Mouse (Mus musculus) small intestine, adult 10 weeks (tissue): ENCODE measurements around the gene Ndufb10. TPM values are rescaled to one million over a fixed set of nuclear protein-coding genes. Genes with fewer than 3 reads are reported as not detected.

Source experiments
- polyA plus RNA-seq: library from polyadenylated mRNA; stranded (reverse); fragments of 350-450 nt; fragmentation: Illumina TruSeq; extraction: RNeasy Lipid Tissue Mini Kit (QIAGEN cat#74804); gene quantifications from one replicate; pipeline ENCODE4 v1.2.3, GENCODE M21; 2014; ENCODE audit warnings: low replicate concordance

Ndufb10 gene
- polyA plus RNA-seq, result 66.2 TPM

DNA sequence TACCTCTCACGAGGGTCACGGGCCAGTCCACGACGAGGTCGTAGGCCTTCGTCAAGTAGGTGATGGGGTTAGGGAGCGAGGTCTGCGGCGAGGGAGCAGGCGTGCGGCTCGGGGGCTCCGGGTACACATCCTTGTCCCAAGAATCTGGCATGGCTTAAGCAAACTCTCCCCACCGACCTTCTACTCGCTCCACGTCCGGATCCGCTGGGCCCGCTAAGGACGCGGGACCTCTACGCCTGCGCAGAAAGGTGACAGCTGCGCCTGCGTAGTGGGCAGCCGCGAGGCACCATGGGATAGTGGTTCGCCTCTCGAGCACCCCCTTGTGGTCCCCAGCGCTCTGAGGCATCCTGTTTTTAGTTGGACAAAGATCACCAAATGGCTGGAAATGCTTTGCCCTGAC is at the start of gene Ndufb10:
Gene Ndufb10, minus strand, starts transcription at position 295 of the 400 bp plus-strand sequence.

DNA sequence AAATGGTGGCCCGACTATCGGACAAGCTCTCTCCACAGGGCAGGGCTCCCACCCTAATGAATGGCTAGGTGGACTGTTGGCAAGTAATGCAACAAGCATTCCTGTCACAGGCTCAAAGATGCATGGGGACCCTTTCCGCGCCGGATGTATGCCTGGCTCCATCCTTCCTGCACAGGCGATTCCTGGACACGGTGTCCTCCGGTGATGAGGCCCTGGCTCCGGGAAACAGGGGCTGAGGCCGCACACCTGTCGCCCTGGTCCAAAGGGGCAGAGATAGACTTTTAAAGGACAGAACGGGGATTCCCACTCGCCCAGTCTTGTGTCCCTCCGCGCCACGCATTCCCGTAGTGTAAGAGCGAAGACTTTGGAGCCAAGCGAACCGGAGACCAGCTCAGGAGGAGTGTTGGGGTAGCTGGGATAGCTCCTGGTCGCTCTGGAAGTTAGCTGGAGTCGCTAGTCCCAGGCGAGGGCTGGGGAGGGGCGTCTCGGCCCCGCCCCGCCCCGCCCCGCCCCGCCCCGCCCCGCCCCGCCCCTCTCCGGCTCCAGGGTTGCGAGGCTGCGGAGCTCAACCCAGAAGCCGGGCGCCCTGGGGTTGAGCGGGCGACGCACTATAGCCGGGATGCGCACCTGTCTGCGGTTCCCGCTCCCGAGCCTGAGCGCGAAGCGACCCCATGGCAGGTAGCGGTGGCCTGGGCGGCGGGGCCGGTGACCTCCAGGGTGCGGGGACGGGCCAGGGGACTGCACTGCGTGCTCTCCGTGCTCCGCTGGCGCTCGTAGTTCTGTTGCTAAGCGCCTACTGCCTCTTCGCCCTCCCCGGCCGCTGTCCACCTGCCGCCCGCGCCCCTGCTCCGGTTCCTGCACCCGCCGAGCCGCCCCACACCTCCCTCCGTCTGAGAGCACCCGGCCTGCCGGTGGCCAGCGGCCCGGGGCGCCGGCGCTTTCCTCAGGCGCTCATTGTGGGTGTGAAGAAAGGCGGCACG is 28.4 kb upstream of the Ndufb10 start, which contains the start of gene Hs3st6:
Gene Hs3st6, plus strand, starts transcription at position 574 of the 980 bp plus-strand sequence.

DNA sequence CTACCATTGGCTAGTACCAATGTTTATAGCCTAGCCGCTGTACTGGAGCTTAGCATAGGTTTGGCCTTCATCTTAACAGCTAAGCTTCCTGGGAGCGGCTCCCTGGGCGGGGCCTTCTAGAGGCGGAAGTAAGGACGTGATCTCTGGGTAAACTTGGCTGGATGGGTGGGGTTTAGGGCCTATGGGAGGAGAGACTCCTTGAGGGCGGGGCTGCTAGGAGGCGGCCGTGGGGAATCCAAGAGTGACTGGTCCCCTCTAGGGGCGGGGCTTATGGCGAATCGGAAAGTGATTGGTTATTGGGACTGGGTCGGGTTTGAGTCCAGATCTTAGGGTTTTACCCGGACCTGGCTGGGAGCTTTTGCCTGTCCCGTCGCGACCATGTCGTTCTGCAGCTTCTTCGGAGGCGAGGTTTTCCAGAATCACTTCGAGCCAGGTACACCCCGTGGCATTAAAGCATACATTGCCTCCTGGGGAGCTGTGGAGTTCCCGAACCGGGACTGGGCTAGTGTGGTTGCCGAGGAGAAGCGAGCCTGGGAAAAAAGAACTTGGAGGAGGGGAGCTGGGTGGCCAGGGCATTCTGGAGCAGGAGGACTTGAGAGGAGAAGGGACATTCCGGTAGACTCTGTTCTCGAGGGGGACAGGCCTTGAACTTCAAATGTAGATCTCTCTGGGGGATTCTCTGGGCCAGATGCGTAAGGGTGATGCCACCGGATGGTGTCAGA is 12.2 kb upstream of the Ndufb10 start, which contains the start of gene Msrb1:
Gene Msrb1, plus strand, starts transcription at position 313 of the 722 bp plus-strand sequence.

DNA sequence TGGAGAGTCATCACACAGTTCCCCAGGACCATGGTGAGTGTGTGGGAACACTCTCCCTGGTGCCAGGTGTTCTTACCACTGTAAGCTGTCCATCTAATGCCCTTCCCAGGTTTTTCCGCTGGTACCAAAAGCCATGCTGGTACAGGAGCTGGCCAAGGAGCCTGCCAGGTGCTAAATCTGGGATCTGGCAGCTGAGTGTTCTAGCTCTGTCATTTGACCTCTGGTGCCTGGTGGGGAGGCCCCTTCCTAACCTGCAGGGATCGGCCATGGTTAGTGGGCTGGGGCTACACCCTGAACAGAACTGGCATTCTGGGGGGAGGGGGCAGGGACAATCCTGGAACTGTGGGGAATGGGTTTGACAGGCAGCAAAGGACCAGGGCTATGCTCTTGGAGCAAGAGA is 3.3 kb upstream of the Ndufb10 start, which contains the start of gene Rpl3l:
Gene Rpl3l, plus strand, starts transcription at position 203 of the 400 bp plus-strand sequence.

DNA sequence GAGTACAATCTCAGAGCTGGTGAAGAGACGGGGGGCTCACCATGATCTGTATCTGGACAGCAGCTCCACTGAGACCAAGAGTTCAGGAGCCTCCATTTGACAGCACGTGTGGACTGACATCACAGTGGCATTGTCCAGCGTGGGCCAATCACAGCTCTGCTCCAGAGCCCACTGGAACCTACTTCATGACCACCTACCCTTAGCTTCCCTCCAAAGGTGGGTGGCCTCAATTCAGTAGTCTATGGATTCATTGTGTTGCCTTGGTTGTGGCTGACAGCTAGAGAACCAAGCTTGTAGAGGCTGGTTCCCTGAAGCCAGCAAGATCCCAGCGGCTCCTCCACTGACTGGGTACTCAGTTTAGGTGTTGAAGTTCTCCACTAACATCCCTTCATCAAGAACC is 6.3 kb downstream of the Ndufb10 start, which contains the start of the genes Rnf151 and Rps2:
Gene Rnf151, minus strand, starts transcription at position 121 of the 400 bp plus-strand sequence.
Gene Rps2, plus strand, starts transcription at position 174 of the 400 bp plus-strand sequence.

DNA sequence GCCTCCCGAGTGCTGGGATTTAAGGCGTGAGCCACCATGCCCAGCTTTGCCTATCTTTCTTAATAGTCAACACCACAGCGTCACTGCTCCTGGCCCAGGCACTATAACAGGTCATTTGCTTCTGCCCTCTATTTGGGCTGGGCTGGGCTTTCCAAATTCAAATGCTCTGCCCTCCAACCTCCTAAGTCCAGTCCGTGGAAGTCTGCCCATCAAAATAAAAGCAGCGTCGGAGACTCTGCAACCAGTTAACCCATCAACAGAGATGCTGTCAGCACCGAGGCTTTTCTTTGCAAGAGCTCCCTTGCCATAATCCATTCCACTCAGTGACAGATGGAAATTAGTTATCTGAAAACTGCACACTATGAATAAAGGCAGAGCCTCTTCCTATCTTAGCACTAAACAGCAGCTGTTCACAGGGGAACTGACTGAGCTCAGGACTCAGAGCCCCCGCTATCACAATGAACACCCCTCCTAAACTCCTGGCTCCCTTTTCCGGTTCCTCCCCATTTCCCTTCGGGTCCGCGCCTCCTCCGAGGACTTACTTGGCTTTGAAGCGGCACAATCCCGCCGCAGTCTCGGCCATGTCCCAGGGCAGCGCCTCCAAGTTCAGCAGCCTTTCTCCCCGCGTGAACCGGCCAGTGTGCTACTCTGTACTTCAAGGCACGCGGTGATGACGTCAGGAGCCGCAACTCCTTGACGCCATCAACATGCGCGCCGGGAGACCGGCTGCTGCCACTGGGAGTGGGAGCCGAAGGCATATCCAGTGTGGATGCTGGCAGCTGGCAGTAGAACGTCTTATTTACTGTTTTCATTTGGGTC is 17.1 kb downstream of the Ndufb10 start, which contains the start of gene Tbl3:
Gene Tbl3, minus strand, starts transcription at position 679 of the 819 bp plus-strand sequence.

DNA sequence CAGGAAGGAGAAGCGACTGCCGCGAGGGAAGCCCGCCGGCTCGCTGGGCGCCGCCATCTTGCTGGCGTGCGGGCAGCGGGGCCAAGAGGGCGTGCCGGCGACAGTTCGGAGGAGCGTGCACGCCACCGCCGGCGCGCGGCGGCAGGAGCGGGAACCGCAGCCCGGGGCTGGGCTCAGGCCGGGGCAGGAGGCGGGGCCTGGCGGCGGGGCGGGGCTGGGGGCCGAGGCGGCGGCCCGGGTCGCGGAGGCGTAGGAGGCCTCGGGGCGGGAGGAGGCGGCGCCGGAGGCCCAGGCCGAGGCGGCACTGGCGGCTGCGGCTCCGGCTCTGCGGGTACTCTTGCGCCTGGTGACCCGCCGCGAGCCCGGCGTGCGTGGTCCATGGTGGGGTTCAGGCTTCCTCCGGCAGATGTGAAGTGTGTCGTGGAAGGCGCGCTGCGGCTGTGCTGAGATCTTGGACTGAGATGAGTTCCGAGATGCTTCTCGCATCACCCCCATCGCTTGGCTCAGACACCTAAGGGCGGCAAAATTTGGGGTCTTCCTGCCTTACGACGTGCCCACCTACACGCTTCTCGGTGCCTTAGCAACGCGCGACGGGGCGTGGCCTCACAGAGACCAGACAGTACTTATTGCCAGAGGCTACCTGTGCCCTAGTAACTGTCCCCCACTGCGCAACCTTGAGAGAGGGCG is 28.1 kb downstream of the Ndufb10 start, which contains the start of the genes Gfer and Noxo1:
Gene Gfer, minus strand, starts transcription at position 146 of the 687 bp plus-strand sequence.
Gene Noxo1, plus strand, starts transcription at position 224 of the 687 bp plus-strand sequence.

DNA sequence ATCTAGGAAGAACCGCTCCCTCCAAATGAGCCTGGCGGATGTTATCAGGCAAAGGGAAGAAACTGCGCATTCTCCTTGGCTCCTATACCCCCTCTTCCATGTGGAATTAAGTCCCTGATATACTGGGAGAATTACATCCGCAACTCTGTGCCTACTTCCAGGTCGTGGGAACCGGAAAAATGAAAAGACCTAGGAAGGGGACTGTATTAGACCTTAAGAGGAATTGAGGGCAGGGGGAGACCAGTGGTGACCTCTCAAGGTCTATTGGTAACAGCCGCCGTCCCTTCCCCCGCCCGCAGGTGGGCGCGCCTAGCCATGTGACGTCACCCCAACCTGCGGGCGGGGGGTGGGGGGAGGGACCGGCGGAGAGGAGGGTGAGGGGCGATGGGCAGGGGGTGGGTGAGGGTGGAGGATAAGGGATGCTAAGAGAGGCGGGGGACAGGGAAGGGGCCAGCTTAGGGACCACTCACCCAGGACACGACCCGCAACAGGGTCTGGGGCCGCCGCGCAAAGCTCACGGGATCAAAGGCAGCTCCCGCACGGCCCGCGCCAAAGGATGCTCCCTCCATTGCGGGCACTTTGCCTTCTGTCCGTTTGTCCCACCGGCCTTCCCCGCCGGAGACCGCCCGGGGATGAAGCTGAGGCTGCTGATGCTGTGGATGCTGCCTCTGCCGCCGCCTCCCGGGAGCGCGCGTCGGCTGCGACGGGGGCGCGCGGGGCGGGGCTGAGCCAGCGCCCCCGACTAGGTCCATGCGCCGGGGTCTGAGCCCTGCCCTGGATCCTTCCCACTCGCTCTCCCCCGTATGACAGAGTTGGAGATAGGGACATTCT is 34.8 kb downstream of the Ndufb10 start, which contains the start of gene Syngr3:
Gene Syngr3, minus strand, starts transcription at position 705 of the 831 bp plus-strand sequence.

Other genes with a start within 250 kb of the Ndufb10 start
- gene Mlst8, start 245.4 kb downstream of the Ndufb10 start, polyA plus RNA-seq, result 3.2 TPM
- gene Caskin1, start 235.9 kb downstream of the Ndufb10 start, polyA plus RNA-seq, result not detected
- gene Traf7, start 196.5 kb downstream of the Ndufb10 start, polyA plus RNA-seq, result 3.7 TPM
- not detected for gene Rab26, start 190.3 kb downstream of the Ndufb10 start, polyA plus RNA-seq
- gene Pkd1, start 174.6 kb downstream of the Ndufb10 start, polyA plus RNA-seq, result 0.93 TPM
- 3.3 TPM for gene Tsc2, start 91.8 kb downstream of the Ndufb10 start, polyA plus RNA-seq
- gene Nthl1, start 91.8 kb downstream of the Ndufb10 start, polyA plus RNA-seq, result not detected
- gene Slc9a3r2, start 74.2 kb downstream of the Ndufb10 start, polyA plus RNA-seq, result 3.3 TPM
- gene Npw, start 66.0 kb downstream of the Ndufb10 start, polyA plus RNA-seq, result not detected
- gene Zfp598, start 54.8 kb downstream of the Ndufb10 start, polyA plus RNA-seq, result 1.8 TPM
- gene Syngr3, start 34.5 kb downstream of the Ndufb10 start, polyA plus RNA-seq, result 0.37 TPM
- gene Gfer, start 28.3 kb downstream of the Ndufb10 start, polyA plus RNA-seq, result 6.1 TPM
- 3.7 TPM for gene Noxo1, start 28.2 kb downstream of the Ndufb10 start, polyA plus RNA-seq
- not detected for gene Tbl3, start 16.8 kb downstream of the Ndufb10 start, polyA plus RNA-seq
- gene Rnf151, start 6.4 kb downstream of the Ndufb10 start, polyA plus RNA-seq, result not detected
- gene Rps2, start 6.4 kb downstream of the Ndufb10 start, polyA plus RNA-seq, result 275 TPM
- not detected for gene Rpl3l, start 3.3 kb upstream of the Ndufb10 start, polyA plus RNA-seq
- gene Msrb1, start 12.2 kb upstream of the Ndufb10 start, polyA plus RNA-seq, result 2.0 TPM
- gene Hs3st6, start 28.5 kb upstream of the Ndufb10 start, polyA plus RNA-seq, result not detected
- gene Meiob, start 79.8 kb upstream of the Ndufb10 start, polyA plus RNA-seq, result 1.4 TPM
- 13.4 TPM for gene Hagh, start 115.7 kb upstream of the Ndufb10 start, polyA plus RNA-seq
- 510 TPM for gene Fahd1, start 125.9 kb upstream of the Ndufb10 start, polyA plus RNA-seq
- gene Igfals, start 141.5 kb upstream of the Ndufb10 start, polyA plus RNA-seq, result not detected
- 1.6 TPM for gene Nubp2, start 161.9 kb upstream of the Ndufb10 start, polyA plus RNA-seq
- gene Spsb3, start 162.2 kb upstream of the Ndufb10 start, polyA plus RNA-seq, result not detected
- gene Eme2, start 170.6 kb upstream of the Ndufb10 start, polyA plus RNA-seq, result 1.1 TPM
- gene Mrps34, start 170.6 kb upstream of the Ndufb10 start, polyA plus RNA-seq, result not detected
- gene Nme3, start 172.0 kb upstream of the Ndufb10 start, polyA plus RNA-seq, result 0.71 TPM
- gene Mapk8ip3, start 212.5 kb upstream of the Ndufb10 start, polyA plus RNA-seq, result 3.5 TPM
- 65.7 TPM for gene Jpt2, start 236.2 kb upstream of the Ndufb10 start, polyA plus RNA-seq